Mouse (Mus musculus) kidney, adult 2 months (tissue): Measurements from ENCODE around the gene Hmga1. TPM values are rescaled to one million over a fixed set of nuclear protein-coding genes. Genes with fewer than 3 reads are reported as not detected.

Experiments used
- DNase-seq: peaks from one replicate; pipeline ENCODE4 v3.0.0; 2021
- H3K27ac ChIP-seq: fragments of 200-500 bp; 2 replicates; pipeline ENCODE4 v1.5.1; 2012; ENCODE audit warnings: low read depth, low read length, control low read depth, inconsistent platforms; ENCODE audit not compliant: insufficient read depth
- H3K27me3 ChIP-seq: fragments of 200-500 bp; replicated peaks from 2 replicates; pipeline ENCODE4 v1.6.1; 2012; ENCODE audit warnings: mild to moderate bottlenecking, moderate library complexity, low read length, inconsistent platforms; ENCODE audit not compliant: control insufficient read depth, insufficient read depth
- H3K36me3 ChIP-seq: fragments of 200-500 bp; 2 replicates; pipeline ENCODE4 v1.6.1; 2012; ENCODE audit warnings: mild to moderate bottlenecking, moderate library complexity, low read length, inconsistent platforms; ENCODE audit not compliant: control insufficient read depth, insufficient read depth
- H3K4me1 ChIP-seq: fragments of 200-500 bp; 2 replicates; pipeline ENCODE4 v1.6.1; 2011; ENCODE audit warnings: low read length; ENCODE audit not compliant: control insufficient read depth, insufficient read depth
- H3K4me3 ChIP-seq: fragments of 200-500 bp; 2 replicates; pipeline ENCODE4 v1.5.1; 2011; ENCODE audit warnings: mild to moderate bottlenecking, low read depth, low read length, control low read depth; ENCODE audit not compliant: insufficient read depth
- CTCF ChIP-seq: fragments of 200-500 bp; conservative IDR thresholded peaks from 2 replicates; pipeline ENCODE4 v1.5.1; 2011; ENCODE audit warnings: low read depth, mild to moderate bottlenecking, control low read depth, low read length, moderate library complexity, mixed read lengths; ENCODE audit not compliant: insufficient read depth, insufficient read length
- POLR2A ChIP-seq: fragments of 200-500 bp; IDR thresholded peaks from one replicate; pipeline ENCODE4 v1.6.1; 2011; ENCODE audit warnings: low read depth, low read length, control low read depth
- WGBS: fragments of 180-500 bp; shearing (Covaris S2); methylation state at CpG from one replicate; pipeline ENCODE4 v1.1.7; 2018; 5-methylcytosine and 5-hydroxymethylcytosine counted together
- polyA plus RNA-seq: library from polyadenylated mRNA; depleted of rRNA; stranded (reverse); fragments of >200 nt; gene quantifications from 2 replicates; pipeline ENCODE4 v1.2.3, GENCODE M21; 2012; rRNA removed

The Hmga1 gene
- polyA plus RNA-seq, 1 experiment: 38.9 TPM

GRCm38 (mm10) chr17:27603522-27604234 is 47.4 kb downstream of the Hmga1 start:
- Histone ChIP-seq H3K4me3 (no peak overlapping the region), H3K4me1 (peaks cover 17% of the 10 kb centered on the region; the same call in 1 of the 2 replicates), H3K36me3 (no peaks in the 10 kb centered on the region), H3K27me3 (no peaks in the 10 kb centered on the region), H3K27ac (no peak overlapping the region)
- 61% methylated on average over 21 of the region's 21 CpGs for WGBS
- no peak for DNase-seq
- TF ChIP-seq CTCF (no peak), POLR2A (no peak)

GRCm38 (mm10) chr17:27609576-27609975 is 53.3 kb downstream of the Hmga1 start:
- Histone ChIP-seq H3K4me1 (peaks cover 4% of the 10 kb centered on the region; the same call in 1 of the 2 replicates), H3K27ac (no peak overlapping the region), H3K4me3 (no peak overlapping the region), H3K27me3 (no peaks in the 10 kb centered on the region), H3K36me3 (no peaks in the 10 kb centered on the region)
- 82% methylated on average over 7 of the region's 7 CpGs for WGBS
- no peak for TF ChIP-seq CTCF
- TF ChIP-seq POLR2A: no peak
- no peak for DNase-seq

- WGBS: 75% methylated on average over 10 of the region's 10 CpGs
- Histone ChIP-seq H3K36me3 (no peaks in the 10 kb centered on the region), H3K27me3 (no peaks in the 10 kb centered on the region), H3K4me1 (peaks cover 4% of the 10 kb centered on the region; the same call in 1 of the 2 replicates), H3K4me3 (no peak overlapping the region), H3K27ac (no peak overlapping the region)
- TF ChIP-seq CTCF (no peak), POLR2A (no peak)
- no peak for DNase-seq
Measured at GRCm38 (mm10) chr17:27610679-27611518, 54.6 kb downstream of the Hmga1 start.

GRCm38 (mm10) chr17:27611519-27611884 is 55.2 kb downstream of the Hmga1 start:
- no peaks in the 10 kb centered on the region for H3K36me3 ChIP-seq
- no peaks in the 10 kb centered on the region for H3K27me3 ChIP-seq
- DNase-seq: no peak
- TF ChIP-seq CTCF (no peak), POLR2A (no peak)
- no peak overlapping the region for H3K4me3 ChIP-seq
- H3K27ac ChIP-seq: no peak overlapping the region
- peaks cover 4% of the 10 kb centered on the region; the same call in 1 of the 2 replicates for H3K4me1 ChIP-seq
- WGBS: 45% methylated on average over 3 of the region's 3 CpGs

GRCm38 (mm10) chr17:27611994-27612393 is 55.7 kb downstream of the Hmga1 start:
- WGBS: 79% methylated on average over 5 of the region's 5 CpGs
- TF ChIP-seq POLR2A (no peak), CTCF (no peak)
- no peak overlapping the region for H3K27ac ChIP-seq

GRCm38 (mm10) chr17:27613016-27613415 is 56.7 kb downstream of the Hmga1 start:
- 70% methylated on average over 4 of the region's 4 CpGs for WGBS
- no peak overlapping the region for H3K4me3 ChIP-seq

More at GRCm38 (mm10) chr17:27611994-27612393, 55.7 kb downstream of the Hmga1 start:
- Histone ChIP-seq H3K27me3 (no peaks in the 10 kb centered on the region), H3K36me3 (no peaks in the 10 kb centered on the region), H3K4me1 (peaks cover 4% of the 10 kb centered on the region; the same call in 1 of the 2 replicates), H3K4me3 (no peak overlapping the region)
- DNase-seq: no peak

More at GRCm38 (mm10) chr17:27613016-27613415, 56.7 kb downstream of the Hmga1 start:
- H3K4me1 ChIP-seq: peaks cover 4% of the 10 kb centered on the region; the same call in 1 of the 2 replicates
- no peaks in the 10 kb centered on the region for H3K36me3 ChIP-seq
- no peak overlapping the region for H3K27ac ChIP-seq
- H3K27me3 ChIP-seq: no peaks in the 10 kb centered on the region
- TF ChIP-seq POLR2A (no peak), CTCF (no peak)
- DNase-seq: no peak

Other genes starting within 250 kb of the Hmga1 start
- gene Grm4, start 35.1 kb upstream of the Hmga1 start, polyA plus RNA-seq: 0.02 and 0.03 TPM in 2 replicates
- 41.7 and 55.7 TPM in 2 replicates for gene AI413582, start 9.3 kb downstream of the Hmga1 start, polyA plus RNA-seq
- gene Nudt3, start 67.0 kb downstream of the Hmga1 start, polyA plus RNA-seq: 61.4 and 69.9 TPM in 2 replicates
- gene RPS10-NUDT3, start 78.7 kb downstream of the Hmga1 start, polyA plus RNA-seq: not detected in 2 replicates
- gene Rps10, start 80.2 kb downstream of the Hmga1 start, polyA plus RNA-seq: 814 and 927 TPM in 2 replicates
- 0.58 and 1.3 TPM in 2 replicates for gene Pacsin1, start 99.0 kb downstream of the Hmga1 start, polyA plus RNA-seq
- gene Spdef, start 172.5 kb downstream of the Hmga1 start, polyA plus RNA-seq: 0.09 and 0.45 TPM in 2 replicates